Mouse (Mus musculus) ES-E14 (cell line): ENCODE data around the gene Mrpl20. TPM values are rescaled to one million over a fixed set of nuclear protein-coding genes. Genes with fewer than 3 reads are reported as not detected.

Experiments
- DNase-seq: peaks from one replicate; pipeline ENCODE4 v3.0.0-alpha.2; 2013; ENCODE audit warnings: low read depth, low spot score
- H3K27ac ChIP-seq: 2 replicates; pipeline ENCODE4 v1.5.1; 2012; ENCODE audit warnings: low read depth, mild to moderate bottlenecking, low read length, moderate library complexity, mixed read lengths; ENCODE audit not compliant: poor library complexity, insufficient read depth, severe bottlenecking
- H3K36me3 ChIP-seq: 2 replicates; pipeline ENCODE4 v1.6.1; 2012; ENCODE audit warnings: mild to moderate bottlenecking, low read length, moderate library complexity, mixed read lengths; ENCODE audit not compliant: control insufficient read depth, poor library complexity, insufficient read depth, severe bottlenecking
- H3K4me1 ChIP-seq, 2 experiments: fragments of 150-350 bp in 1 of 2; sonication (generic) in 1 of 2; 2 replicates each; pipeline ENCODE4 v1.6.1; 2012; ENCODE audit warnings: low read length in 2 of 2, mild to moderate bottlenecking in 1 of 2, mixed read lengths in 1 of 2; ENCODE audit not compliant: control insufficient read depth in 2 of 2, insufficient read depth in 2 of 2, poor library complexity in 1 of 2
- H3K4me3 ChIP-seq, 2 experiments: fragments of 150-350 bp in 1 of 2; sonication (generic) in 1 of 2; 2 replicates each; pipeline ENCODE4 v1.5.1; 2012; ENCODE audit warnings: low read length in 2 of 2, low read depth in 1 of 2, mild to moderate bottlenecking in 1 of 2, mixed read lengths in 1 of 2; ENCODE audit not compliant: insufficient read depth in 1 of 2, poor library complexity in 1 of 2, severe bottlenecking in 1 of 2
- H3K9ac ChIP-seq: 2 replicates; pipeline ENCODE4 v1.6.1; 2012; ENCODE audit warnings: low read depth, mild to moderate bottlenecking, low read length, mixed read lengths; ENCODE audit not compliant: poor library complexity, insufficient read depth, severe bottlenecking
- H3K9me3 ChIP-seq: fragments of 150-350 bp; sonication (generic); 2 replicates; pipeline ENCODE4 v1.6.1; 2012; ENCODE audit warnings: low read depth, mild to moderate bottlenecking, low read length; ENCODE audit not compliant: control insufficient read depth, insufficient read depth
- CHD2 ChIP-seq: IDR thresholded peaks from 2 replicates; pipeline ENCODE4 v1.6.1; 2014; ENCODE audit warnings: mild to moderate bottlenecking, low read depth, low read length, inconsistent platforms
- HCFC1 ChIP-seq: IDR thresholded peaks from 2 replicates; pipeline ENCODE4 v1.6.1; 2012; ENCODE audit warnings: low read length, inconsistent platforms, borderline replicate concordance; ENCODE audit not compliant: insufficient read depth
- MAFK ChIP-seq: IDR thresholded peaks from 2 replicates; pipeline ENCODE4 v1.6.1; 2014; ENCODE audit warnings: mild to moderate bottlenecking, low read depth, low read length, inconsistent platforms; ENCODE audit not compliant: insufficient read depth
- ZC3H11A ChIP-seq: IDR thresholded peaks from 2 replicates; pipeline ENCODE4 v1.6.1; 2012; ENCODE audit warnings: low read depth, mild to moderate bottlenecking, inconsistent platforms, low read length, borderline replicate concordance
- ZNF384 ChIP-seq: IDR thresholded peaks from 2 replicates; pipeline ENCODE4 v1.6.1; 2012; ENCODE audit warnings: low read depth, low read length, inconsistent platforms
- in situ Hi-C, 2 experiments: fragments of 600-800 bp; cut with MboI; formaldehyde crosslinking; loops; one replicate each; pipeline ENCODE4 v1.15.1; 2025; ENCODE audit warnings: low sequenced_read_pairs in 2 of 2, inconsistent platforms in 1 of 2; ENCODE audit not compliant: unreplicated experiment in 2 of 2
- total RNA-seq: library from RNA; depleted of rRNA; stranded (reverse); fragments of 300-350 nt; gene quantifications from 2 replicates; pipeline ENCODE4 v1.2.3, GENCODE M21; 2012

The Mrpl20 gene
- total RNA-seq, 1 experiment, result 157 TPM

DNA sequence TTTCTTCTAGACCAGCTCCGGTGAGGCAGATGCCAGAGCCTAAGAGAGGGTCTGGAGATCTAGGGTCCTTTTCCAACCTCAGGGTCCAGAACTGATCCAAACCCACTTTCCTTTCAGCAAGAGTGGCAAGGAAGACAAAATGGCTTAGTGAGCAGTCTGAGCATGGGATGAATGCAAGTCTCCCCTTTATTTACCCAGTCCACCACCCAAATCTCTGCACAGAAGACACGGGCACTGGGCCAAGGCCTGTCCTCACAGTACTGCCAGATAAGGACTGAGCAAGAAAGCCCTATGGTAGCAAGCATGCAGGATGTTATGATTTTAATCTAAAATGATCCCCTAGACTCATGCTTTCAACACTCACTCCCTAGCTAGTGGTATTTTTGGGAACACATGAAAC lies 24.9 kb upstream of the Mrpl20 start:
- H3K9me3 ChIP-seq, result no peaks in the 10 kb centered on the region
- no peaks in the 10 kb centered on the region for H3K36me3 ChIP-seq
- H3K9ac ChIP-seq, result no peak overlapping the region
- no peak overlapping the region for H3K27ac ChIP-seq
- H3K4me1 ChIP-seq, result peaks cover 9 to 17% of the 10 kb centered on the region in 2 experiments; a peak in 3 of 4 replicates
- DNase-seq, result no peak
- in situ Hi-C loops, result no loop called here
- no peak overlapping the region for H3K4me3 ChIP-seq
- no peak for TF ChIP-seq ZNF384
- no peak for TF ChIP-seq CHD2

DNA sequence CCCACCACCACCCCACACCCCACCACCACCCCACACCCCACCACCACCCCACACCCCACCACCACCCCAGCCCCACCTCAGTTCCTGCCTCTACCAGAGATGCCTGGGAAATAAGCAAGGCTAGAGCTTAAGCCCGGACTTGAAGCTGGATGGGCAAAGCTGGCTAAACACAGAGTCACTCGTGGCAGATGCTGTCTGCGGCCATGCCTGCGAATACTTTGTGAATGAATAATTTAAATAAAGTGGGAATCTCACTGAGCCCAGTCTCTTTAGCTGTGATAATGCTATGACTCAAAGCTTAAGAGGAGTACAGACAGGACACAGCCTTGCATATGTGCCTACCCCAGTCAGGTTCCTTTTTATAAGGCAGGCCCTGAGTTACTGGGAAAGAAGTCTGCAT lies 23.2 kb upstream of the Mrpl20 start:
- Histone ChIP-seq H3K9ac (no peak overlapping the region), H3K36me3 (no peaks in the 10 kb centered on the region), H3K9me3 (no peaks in the 10 kb centered on the region), H3K27ac (no peak overlapping the region), H3K4me3 (no peak overlapping the region), H3K4me1 (peaks cover 9 to 20% of the 10 kb centered on the region in 2 experiments; a peak in 3 of 4 replicates)
- in situ Hi-C loops, result no loop called here
- DNase-seq, result no peak
- TF ChIP-seq ZNF384 (no peak), MAFK (no peak), ZC3H11A (no peak), CHD2 (no peak), HCFC1 (no peak)

DNA sequence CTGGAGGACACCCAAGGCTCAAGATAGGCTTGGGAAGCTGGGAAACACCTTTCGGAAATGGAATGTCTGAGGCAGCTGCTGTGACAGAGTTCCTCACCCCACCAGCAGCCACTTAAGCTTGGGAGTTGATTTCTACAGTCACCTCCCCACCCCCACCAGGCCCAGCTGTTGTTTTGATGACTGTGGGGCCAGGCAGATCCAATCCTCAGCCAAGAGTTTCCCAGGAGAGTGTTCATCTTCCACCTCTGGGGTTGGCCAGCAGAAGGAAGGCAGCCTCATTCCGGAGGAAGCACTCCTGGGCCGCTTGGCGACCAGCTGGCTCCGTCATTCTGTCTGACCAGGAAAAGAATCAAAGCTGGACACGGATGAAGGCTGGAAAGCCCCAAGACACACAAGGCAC lies 21.8 kb upstream of the Mrpl20 start:
- H3K36me3 ChIP-seq, result no peaks in the 10 kb centered on the region
- no peak overlapping the region for H3K27ac ChIP-seq
- TF ChIP-seq ZNF384, result no peak
- no peak for TF ChIP-seq ZC3H11A
- no peak for TF ChIP-seq HCFC1
- no peak for TF ChIP-seq MAFK
- no peak for TF ChIP-seq CHD2
- in situ Hi-C loops, result no loop called here
- H3K9ac ChIP-seq, result no peak overlapping the region
- peaks cover 9 to 15% of the 10 kb centered on the region in 2 experiments; a peak in 3 of 4 replicates for H3K4me1 ChIP-seq
- H3K9me3 ChIP-seq, result no peaks in the 10 kb centered on the region
- no peak for DNase-seq
- no peak overlapping the region for H3K4me3 ChIP-seq

DNA sequence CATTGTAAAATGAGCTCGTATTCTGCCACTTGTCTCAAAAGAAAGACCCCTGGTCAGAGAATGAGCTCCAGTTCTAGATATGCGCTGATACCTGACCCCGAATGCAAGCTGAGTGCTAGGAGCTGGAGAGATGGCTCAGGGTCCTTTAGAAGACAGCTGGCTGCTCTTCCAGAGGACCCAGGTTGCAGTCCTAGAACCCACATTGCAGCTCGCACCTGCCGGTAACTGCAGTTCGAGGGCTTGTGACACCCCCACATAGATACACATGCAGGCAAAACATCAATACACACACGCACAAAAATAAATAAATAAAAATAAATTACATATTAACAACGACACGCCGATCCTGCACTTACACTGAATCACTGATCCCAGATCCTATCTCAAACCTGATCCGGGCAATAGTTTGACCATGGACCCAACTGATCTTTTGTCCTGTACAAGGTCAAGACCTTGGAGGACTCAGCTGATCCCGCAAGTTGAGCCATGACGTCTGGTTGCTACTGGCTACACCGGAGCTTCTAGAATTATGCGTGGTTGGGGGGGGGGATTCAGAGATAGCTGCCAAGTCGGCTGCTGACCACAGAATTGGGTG lies 19.1 kb upstream of the Mrpl20 start:
- DNase-seq, result no peak
- Histone ChIP-seq H3K9me3 (no peaks in the 10 kb centered on the region), H3K9ac (no peak overlapping the region; the same call in 1 of the 2 replicates), H3K4me3 (peak overlapping the region; percentile 77 to 85), H3K36me3 (no peaks in the 10 kb centered on the region), H3K27ac (no peak overlapping the region), H3K4me1 (peaks cover 5 to 7% of the 10 kb centered on the region in 2 experiments; a peak in 3 of 4 replicates)
- TF ChIP-seq ZC3H11A, result no peak
- in situ Hi-C loops, result no loop called here

DNA sequence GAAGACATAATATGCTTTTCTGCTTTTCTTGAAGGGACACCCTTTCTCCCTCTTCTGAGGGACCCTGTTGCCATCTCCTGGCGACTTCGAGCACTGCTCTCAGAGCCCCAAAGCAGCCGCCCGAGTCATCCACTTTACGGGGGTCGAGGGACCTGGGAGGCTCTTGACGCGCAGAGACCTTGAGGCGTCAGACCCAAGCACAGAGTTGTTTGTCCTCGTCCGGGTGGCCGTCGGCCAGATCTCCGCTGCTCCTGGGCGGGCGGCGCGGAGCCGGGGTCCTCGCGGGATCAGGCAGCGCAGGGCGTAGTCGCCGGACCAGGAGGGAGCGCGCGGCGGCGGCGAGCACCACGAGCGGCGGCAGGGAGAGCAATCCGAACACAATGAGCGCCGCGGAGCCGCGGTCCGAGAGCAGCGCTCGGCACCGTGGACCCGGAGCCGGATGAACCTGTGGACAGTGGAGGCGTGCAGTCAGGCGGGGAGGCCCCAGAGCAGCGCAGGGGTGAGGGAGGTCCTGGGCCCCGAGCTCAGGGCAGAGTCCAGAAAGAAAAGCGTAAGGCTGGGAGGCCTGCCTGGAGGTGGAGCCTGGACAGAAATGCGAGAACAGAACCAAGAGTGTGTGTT lies 18.5 kb upstream of the Mrpl20 start:
- Histone ChIP-seq H3K9ac (peak overlapping the region; percentile 86), H3K27ac (no peak overlapping the region; the same call in 1 of the 2 replicates), H3K9me3 (no peaks in the 10 kb centered on the region), H3K4me1 (peaks cover 5 to 7% of the 10 kb centered on the region in 2 experiments; a peak in 3 of 4 replicates), H3K36me3 (no peaks in the 10 kb centered on the region), H3K4me3 (peak overlapping the region; percentile 77 to 85)
- TF ChIP-seq CHD2, result 0 out of 2 replicates have a peak, but pooled peaks have one; percentile 48
- no peak for TF ChIP-seq HCFC1
- DNase-seq, result no peak
- in situ Hi-C loops, result no loop called here
